Mouse (Mus musculus) myocyte (in vitro differentiated cells): ENCODE measurements at regions not wholly inside any gene's neighbourhood (a gene's known extent, or its start where the extent isn't known, plus 50 kb on each side); places are given as distances from the start of the nearest gene placed in this dataset.

ENCODE experiments used
- CEBPB ChIP-seq: IDR thresholded peaks from 2 replicates; pipeline ENCODE4 v1.6.1; 2011; ENCODE audit warnings: mild to moderate bottlenecking, moderate library complexity; ENCODE audit not compliant: poor library complexity, insufficient read depth, severe bottlenecking
- E2F4 ChIP-seq: IDR thresholded peaks from one replicate; pipeline ENCODE4 v1.6.1; 2011; ENCODE audit warnings: mild to moderate bottlenecking, control low read depth, moderate library complexity; ENCODE audit not compliant: insufficient read depth
- MAX ChIP-seq: IDR thresholded peaks from one replicate; pipeline ENCODE4 v1.6.1; 2011; ENCODE audit warnings: low read depth, mild to moderate bottlenecking, control low read depth
- MYOD1 ChIP-seq, 3 experiments: IDR thresholded peaks; one replicate each; pipeline ENCODE4 v1.6.1; 2011; ENCODE audit warnings: control low read depth in 2 of 3, low read depth in 2 of 3, mild to moderate bottlenecking in 2 of 3, moderate library complexity in 1 of 3; ENCODE audit not compliant: insufficient read length in 2 of 3, control insufficient read depth in 1 of 3
- MYOG ChIP-seq, 3 experiments: IDR thresholded peaks; one replicate each; pipeline ENCODE4 v1.6.1; 2011; ENCODE audit warnings: control low read depth in 2 of 3, low read depth in 2 of 3, mild to moderate bottlenecking in 2 of 3; ENCODE audit not compliant: insufficient read length in 2 of 3, control insufficient read depth in 1 of 3, insufficient read depth in 1 of 3
- POLR2A ChIP-seq: IDR thresholded peaks from one replicate; pipeline ENCODE4 v1.6.1; 2011; ENCODE audit warnings: low read depth, mild to moderate bottlenecking, control low read depth, moderate library complexity; ENCODE audit not compliant: insufficient read length
- POLR2AphosphoS2 ChIP-seq: IDR thresholded peaks from one replicate; pipeline ENCODE4 v1.6.1; 2011; ENCODE audit warnings: low read depth, control low read depth; ENCODE audit not compliant: insufficient read length
- REST ChIP-seq: IDR thresholded peaks from one replicate; pipeline ENCODE4 v1.6.1; 2011; ENCODE audit warnings: mild to moderate bottlenecking, control low read depth, moderate library complexity; ENCODE audit not compliant: insufficient read depth, insufficient read length
- USF1 ChIP-seq: IDR thresholded peaks from one replicate; pipeline ENCODE4 v1.6.1; 2011; ENCODE audit warnings: low read depth, mild to moderate bottlenecking, control low read depth, moderate library complexity

DNA sequence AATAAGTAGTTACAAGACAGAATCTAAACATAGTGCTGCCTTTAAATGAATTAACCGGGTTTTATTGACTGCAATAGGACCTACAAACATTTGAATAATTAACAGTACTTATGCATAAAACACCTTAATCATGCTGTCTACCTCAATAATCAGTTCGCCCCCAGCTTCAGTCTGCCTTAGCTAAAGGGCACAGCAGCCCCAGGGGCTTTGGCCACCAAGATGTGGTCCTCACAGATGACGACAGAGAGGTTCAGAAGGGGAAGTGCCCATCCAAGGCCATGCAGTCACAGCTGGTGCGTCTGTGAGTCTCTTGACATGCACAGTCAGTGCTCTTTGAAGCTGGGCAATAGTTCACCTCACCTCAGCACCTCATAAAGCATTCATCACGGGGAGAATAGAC, 452.8 kb upstream of the Jmjd1c start:
- TF ChIP-seq POLR2A, result no peak
- no peak for TF ChIP-seq E2F4
- no peak for TF ChIP-seq CEBPB
- TF ChIP-seq MAX, result no peak
- no peak for TF ChIP-seq MYOG (IDR thresholded peaks at IDR 0.05; ENCODE audit: control insufficient read depth in 1 of 3, insufficient read depth in 1 of 3, insufficient read length in 2 of 3, low read depth in 2 of 3)
- no peak for TF ChIP-seq MYOD1 (IDR thresholded peaks at IDR 0.05; ENCODE audit: control insufficient read depth in 1 of 3, insufficient read length in 2 of 3, low read depth in 2 of 3)
- no peak for TF ChIP-seq USF1
- no peak for TF ChIP-seq POLR2AphosphoS2
- TF ChIP-seq REST, result no peak
